Mouse (Mus musculus): ENCODE results near the gene Rnf224. TPM values are rescaled to one million over a fixed set of nuclear protein-coding genes. Genes with fewer than 3 reads are reported as not detected.

Gene Rnf224
- total and polyA plus RNA-seq, 3 experiments: not detected

DNA sequence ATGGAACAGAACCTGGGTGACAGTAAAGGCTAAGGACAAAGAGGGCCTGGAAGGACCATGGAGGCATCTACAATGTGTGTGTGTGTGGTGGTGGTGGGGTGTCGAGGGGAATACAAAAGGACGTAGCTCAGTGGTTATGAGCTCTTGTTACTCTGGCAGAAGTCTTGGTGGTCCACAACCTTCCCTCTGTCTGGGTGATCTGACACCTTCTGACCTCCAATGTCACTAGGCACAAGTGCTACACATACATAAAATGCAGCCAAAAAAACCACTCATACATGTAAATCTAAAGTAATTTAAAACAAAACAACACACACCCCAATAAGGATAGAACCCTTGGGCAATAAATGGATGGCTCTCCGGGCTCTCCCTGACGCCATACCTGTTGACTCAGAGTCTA, 9.2 kb downstream of the Rnf224 start:
- no peak for DNase-seq (ENCODE audit: extremely low read depth)

GRCm38 (mm10) chr2:25226864-25227263, 9.7 kb downstream of the Rnf224 start:
- Histone ChIP-seq H3K79me2 (replicated peaks; ENCODE audit: control insufficient read depth, extremely low read depth, insufficient read depth, poor library complexity, severe bottlenecking) (peaks cover 9% of the 10 kb centered on the region), H3K27ac (ENCODE audit: insufficient read depth, low read depth) (no peak overlapping the region), H3K4me3 (replicated peaks in 1 of 3; ENCODE audit: low read depth in 2 of 3, low read length in 2 of 3, poor library complexity in 1 of 3) (no peak overlapping the region), H3K9me3 (replicated peaks; ENCODE audit: low read length) (no peaks in the 10 kb centered on the region), H3K27me3 (replicated peaks) (peaks cover 30% of the 10 kb centered on the region), H3K4me2 (ENCODE audit: insufficient read depth, low read depth, poor library complexity, severe bottlenecking) (no peak overlapping the region), H3K4me1 (ENCODE audit: control insufficient read depth in 1 of 2, insufficient read depth in 2 of 2) (peaks cover 10 to 29% of the 10 kb centered on the region in 2 experiments; a peak in 3 of 4 replicates), H3K36me3 (replicated peaks in 1 of 2; ENCODE audit: control insufficient read depth in 1 of 2, insufficient read depth in 1 of 2, low read length in 1 of 2) (peaks cover 13 to 19% of the 10 kb centered on the region in 2 experiments), H3K9ac (ENCODE audit: insufficient read depth, low read depth) (no peak overlapping the region)
- DNase-seq (ENCODE audit: extremely low read depth): no peak
- in situ Hi-C loops (cut with MboI; ENCODE audit: low pct_ligation_motif_present, low pct_unique_long_range_greater_than_20kb, low sequenced_read_pairs): no loop called here
- dilution Hi-C loops (cut with MboI; ENCODE audit: extremely low pct_ligation_motif_present, extremely low pct_unique_long_range_greater_than_20kb, low sequenced_read_pairs): no loop called here
- TF ChIP-seq PAX5 (IDR thresholded peaks at IDR 0.05; ENCODE audit: low read length): no peak
- TF ChIP-seq CHD2 (IDR thresholded peaks at IDR 0.05; ENCODE audit: low read length): no peak
- TF ChIP-seq UBTF (IDR thresholded peaks at IDR 0.05; ENCODE audit: low read depth, low read length): no peak
- no peak for TF ChIP-seq KAT2A (IDR thresholded peaks at IDR 0.05; ENCODE audit: insufficient replicate concordance, low read length)
- no peak for TF ChIP-seq HCFC1 (IDR thresholded peaks at IDR 0.05; ENCODE audit: low read depth, low read length)
- no peak for TF ChIP-seq ZNF384 (IDR thresholded peaks at IDR 0.05; ENCODE audit: low read depth, low read length)
- no peak for TF ChIP-seq MYC (IDR thresholded peaks at IDR 0.05; ENCODE audit: low read depth, low read length)
- no peak for TF ChIP-seq JUND (conservative IDR thresholded peaks at IDR 0.05; ENCODE audit: low read depth, low read length)
- no peak for TF ChIP-seq NRF1 (IDR thresholded peaks at IDR 0.05; ENCODE audit: low read depth, low read length)
- TF ChIP-seq ZKSCAN1 (IDR thresholded peaks at IDR 0.05; ENCODE audit: borderline replicate concordance, low read depth, low read length): no peak
- no peak for TF ChIP-seq MAX (IDR thresholded peaks at IDR 0.05; ENCODE audit: low read length)

More for the DNA sequence above, 9.2 kb downstream of the Rnf224 start:
- Histone ChIP-seq H3K36me3 (replicated peaks in 1 of 2; ENCODE audit: control insufficient read depth in 1 of 2, insufficient read depth in 1 of 2, low read length in 1 of 2) (peaks cover 8 to 14% of the 10 kb centered on the region in 2 experiments), H3K9ac (ENCODE audit: insufficient read depth, low read depth) (no peak overlapping the region), H3K4me2 (ENCODE audit: insufficient read depth, low read depth, poor library complexity, severe bottlenecking) (no peak overlapping the region), H3K9me3 (replicated peaks; ENCODE audit: low read length) (no peaks in the 10 kb centered on the region), H3K27me3 (replicated peaks) (peaks cover 34% of the 10 kb centered on the region), H3K79me2 (replicated peaks; ENCODE audit: control insufficient read depth, extremely low read depth, insufficient read depth, poor library complexity, severe bottlenecking) (peaks cover 9% of the 10 kb centered on the region), H3K4me3 (replicated peaks in 1 of 3; ENCODE audit: low read depth in 2 of 3, low read length in 2 of 3, poor library complexity in 1 of 3) (no peak overlapping the region), H3K27ac (ENCODE audit: insufficient read depth, low read depth) (no peak overlapping the region), H3K4me1 (ENCODE audit: control insufficient read depth in 1 of 2, insufficient read depth in 2 of 2) (peaks cover 6 to 27% of the 10 kb centered on the region in 2 experiments; a peak in 3 of 4 replicates)
- TF ChIP-seq TCF12 (IDR thresholded peaks at IDR 0.05; ENCODE audit: low read depth, low read length) (no peak), RCOR1 (conservative IDR thresholded peaks at IDR 0.05; ENCODE audit: low read depth, low read length) (no peak), USF1 (IDR thresholded peaks at IDR 0.05; ENCODE audit: low read depth, low read length) (no peak), ZC3H11A (IDR thresholded peaks at IDR 0.05; ENCODE audit: low read depth, low read length) (no peak), NELFE (IDR thresholded peaks at IDR 0.05; ENCODE audit: low read depth, low read length) (no peak), USF2 (conservative IDR thresholded peaks at IDR 0.05; ENCODE audit: low read depth, low read length) (no peak), IRF4 (IDR thresholded peaks at IDR 0.05; ENCODE audit: low read depth, low read length) (no peak), UBTF (IDR thresholded peaks at IDR 0.05; ENCODE audit: low read depth, low read length) (no peak), NRF1 (IDR thresholded peaks at IDR 0.05; ENCODE audit: low read depth, low read length) (no peak), HCFC1 (IDR thresholded peaks at IDR 0.05; ENCODE audit: low read depth, low read length) (no peak), GABPA (IDR thresholded peaks at IDR 0.05; ENCODE audit: insufficient replicate concordance, low read depth, low read length) (no peak), ZKSCAN1 (IDR thresholded peaks at IDR 0.05; ENCODE audit: borderline replicate concordance, low read depth, low read length) (no peak)
- in situ Hi-C loops (cut with MboI; ENCODE audit: low pct_ligation_motif_present, low pct_unique_long_range_greater_than_20kb, low sequenced_read_pairs) (no loop called here), dilution Hi-C loops (cut with MboI; ENCODE audit: extremely low pct_ligation_motif_present, extremely low pct_unique_long_range_greater_than_20kb, low sequenced_read_pairs) (no loop called here)

All from CH12.LX (cell line).